Mouse (Mus musculus) embryonic fibroblast, embryonic 13.5 days (primary cell): ENCODE measurements around the gene Ufc1. TPM values are rescaled to one million over a fixed set of nuclear protein-coding genes. Genes with fewer than 3 reads are reported as not detected.

Experiments used
- H3K27ac ChIP-seq: 2 replicates; pipeline ENCODE4 v1.5.1; 2012; ENCODE audit warnings: low read length, control low read depth, inconsistent platforms; ENCODE audit not compliant: insufficient read depth
- H3K4me1 ChIP-seq: 2 replicates; pipeline ENCODE4 v1.6.1; 2011; ENCODE audit warnings: low read length; ENCODE audit not compliant: control insufficient read depth, insufficient read depth
- H3K4me3 ChIP-seq: 2 replicates; pipeline ENCODE4 v1.5.1; 2011; ENCODE audit warnings: mild to moderate bottlenecking, control low read depth, low read length; ENCODE audit not compliant: insufficient read depth
- CTCF ChIP-seq: IDR thresholded peaks from 2 replicates; pipeline ENCODE4 v1.5.1; 2011; ENCODE audit warnings: mild to moderate bottlenecking, control low read depth, low read length, moderate library complexity, borderline replicate concordance; ENCODE audit not compliant: insufficient read depth
- POLR2A ChIP-seq: IDR thresholded peaks from 2 replicates; pipeline ENCODE4 v1.6.1; 2011; ENCODE audit warnings: low read depth, mild to moderate bottlenecking, control low read depth, low read length, moderate library complexity
- polyA plus RNA-seq: library from polyadenylated mRNA; stranded (reverse); fragments of >200 nt; gene quantifications from 2 replicates; pipeline ENCODE4 v1.2.4, GENCODE M21; 2011; ENCODE audit warnings: low read depth; ENCODE audit not compliant: missing spikeins, insufficient read length

Ufc1 gene
- polyA plus RNA-seq, 1 experiment = 77.8 TPM

GRCm38 (mm10) chr1:171280250-171280915 lies 14.4 kb downstream of the Ufc1 start:
- peak overlapping the region; percentile 63 for H3K4me3 ChIP-seq
- no peak overlapping the region for H3K27ac ChIP-seq
- TF ChIP-seq POLR2A (no peak), CTCF (no peak)
- H3K4me1 ChIP-seq = no peaks in the 10 kb centered on the region

GRCm38 (mm10) chr1:171279721-171280120 lies 15.1 kb downstream of the Ufc1 start:
- TF ChIP-seq POLR2A = no peak
- TF ChIP-seq CTCF = no peak
- peak overlapping the region; percentile 63 for H3K4me3 ChIP-seq
- H3K27ac ChIP-seq = no peak overlapping the region
- no peaks in the 10 kb centered on the region for H3K4me1 ChIP-seq

DNA sequence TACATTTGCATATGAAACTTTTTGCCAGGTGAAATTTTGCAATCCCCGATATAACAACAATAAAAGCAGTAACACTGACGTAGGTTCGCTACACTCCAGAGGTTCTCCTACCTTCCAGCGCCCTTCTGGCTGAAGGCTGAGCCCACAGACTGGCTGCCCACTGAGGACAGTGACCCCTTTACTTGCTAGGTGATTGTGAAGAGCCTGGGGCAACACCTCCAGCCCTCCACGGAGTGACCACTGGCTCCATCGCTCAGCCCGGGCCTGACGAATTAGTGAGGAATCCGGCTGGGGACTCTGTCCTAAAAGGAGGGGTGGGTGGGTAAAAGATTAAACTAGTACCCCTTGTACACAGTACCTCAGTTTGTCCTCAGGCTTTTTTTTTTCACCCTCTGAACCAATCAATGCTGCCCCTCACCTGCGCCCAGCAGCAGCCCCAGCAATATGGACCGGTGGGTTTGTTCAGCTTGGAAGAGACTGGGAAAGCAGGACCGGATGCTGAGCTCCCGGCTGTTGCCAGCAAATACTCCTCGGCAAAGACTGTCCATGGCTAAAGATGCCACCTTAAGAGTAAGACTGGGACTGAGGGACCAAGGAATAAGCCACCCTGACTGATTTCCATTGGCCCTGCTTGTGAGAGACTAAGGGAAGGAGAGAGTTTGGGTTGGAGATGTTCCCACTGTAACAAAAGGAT lies 15.7 kb downstream of the Ufc1 start:
- no peaks in the 10 kb centered on the region for H3K4me1 ChIP-seq
- TF ChIP-seq CTCF (no peak), POLR2A (no peak)
- no peak overlapping the region for H3K4me3 ChIP-seq
- H3K27ac ChIP-seq = no peak overlapping the region

DNA sequence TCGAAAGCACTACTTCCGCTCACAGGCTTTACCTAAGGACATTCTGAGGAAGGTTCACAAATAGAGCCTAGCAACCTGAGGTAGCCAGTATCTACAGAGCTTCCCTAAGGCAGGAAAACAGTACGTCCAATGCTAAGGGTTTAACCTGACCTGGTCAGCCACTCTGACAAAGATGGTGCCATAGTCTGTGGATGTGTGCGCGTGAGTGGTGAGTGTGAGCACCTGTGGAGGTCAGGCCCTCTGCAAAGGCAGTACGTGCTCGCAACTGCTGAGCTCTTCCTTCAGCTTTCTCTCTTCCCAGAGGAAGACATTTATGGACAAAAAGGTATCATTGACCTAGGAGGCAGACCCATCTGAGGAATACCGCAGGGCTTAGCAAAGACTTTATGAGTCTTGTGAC lies 16.4 kb downstream of the Ufc1 start:
- TF ChIP-seq CTCF = no peak
- no peak overlapping the region for H3K4me3 ChIP-seq
- H3K27ac ChIP-seq = no peak overlapping the region
- H3K4me1 ChIP-seq = no peaks in the 10 kb centered on the region

GRCm38 (mm10) chr1:171277736-171278135 lies 17.1 kb downstream of the Ufc1 start:
- Histone ChIP-seq H3K4me3 (no peak overlapping the region), H3K27ac (no peak overlapping the region), H3K4me1 (no peaks in the 10 kb centered on the region)
- no peak for TF ChIP-seq POLR2A
- TF ChIP-seq CTCF = no peak

GRCm38 (mm10) chr1:171276110-171276748 lies 18.6 kb downstream of the Ufc1 start:
- Histone ChIP-seq H3K4me1 (no peaks in the 10 kb centered on the region), H3K4me3 (no peak overlapping the region), H3K27ac (no peak overlapping the region)
- no peak for TF ChIP-seq POLR2A
- TF ChIP-seq CTCF = no peak

DNA sequence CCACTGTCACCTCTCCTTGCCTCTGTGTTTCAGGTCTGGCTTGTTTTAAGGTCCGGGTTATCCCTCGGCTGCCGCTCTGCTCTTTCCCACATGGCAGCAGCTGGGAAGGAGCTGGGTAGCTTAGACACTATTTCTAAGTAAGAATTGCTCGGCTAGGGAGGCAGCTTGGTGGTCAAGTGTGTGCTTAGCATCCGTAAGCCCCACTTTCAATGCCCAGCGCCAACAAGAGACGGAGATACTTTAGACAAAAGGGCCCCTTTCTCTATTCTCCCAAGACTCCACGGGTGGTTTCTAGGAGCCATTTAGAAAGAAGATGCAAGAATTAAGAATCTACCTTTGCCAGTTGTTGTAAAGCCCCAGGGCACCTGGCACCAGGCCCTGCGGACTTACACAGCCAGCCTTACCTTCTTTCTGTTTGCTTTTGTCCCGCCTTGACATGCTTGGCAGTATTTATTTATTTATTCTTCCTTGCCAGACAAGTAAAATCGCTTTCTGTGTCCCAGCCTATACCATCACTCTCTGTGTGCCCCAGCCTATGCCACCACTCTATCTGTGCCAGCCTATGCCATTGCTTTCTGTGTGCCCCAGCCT lies 19.6 kb downstream of the Ufc1 start:
- no peak for TF ChIP-seq POLR2A
- no peak for TF ChIP-seq CTCF
- no peaks in the 10 kb centered on the region for H3K4me1 ChIP-seq
- H3K27ac ChIP-seq = no peak overlapping the region
- no peak overlapping the region for H3K4me3 ChIP-seq

GRCm38 (mm10) chr1:171274171-171274570 lies 20.7 kb downstream of the Ufc1 start:
- no peaks in the 10 kb centered on the region for H3K4me1 ChIP-seq
- TF ChIP-seq CTCF = no peak
- no peak overlapping the region for H3K4me3 ChIP-seq
- no peak overlapping the region for H3K27ac ChIP-seq

GRCm38 (mm10) chr1:171272086-171272485 lies 22.7 kb downstream of the Ufc1 start:
- no peak overlapping the region for H3K4me3 ChIP-seq

GRCm38 (mm10) chr1:171271622-171272021 lies 23.2 kb downstream of the Ufc1 start:
- no peak for TF ChIP-seq POLR2A
- TF ChIP-seq CTCF = no peak
- Histone ChIP-seq H3K4me3 (no peak overlapping the region; the same call in 1 of the 2 replicates), H3K27ac (no peak overlapping the region), H3K4me1 (0 out of 2 replicates have a peak, but pooled peaks cover 3% of the 10 kb centered on the region)

More at GRCm38 (mm10) chr1:171272086-171272485, 22.7 kb downstream of the Ufc1 start:
- H3K4me1 ChIP-seq = 0 out of 2 replicates have a peak, but pooled peaks cover 3% of the 10 kb centered on the region
- H3K27ac ChIP-seq = no peak overlapping the region
- TF ChIP-seq CTCF = no peak
- no peak for TF ChIP-seq POLR2A
